Mouse (Mus musculus): ENCODE data around the gene Arsg.

- TF ChIP-seq EP300 (IDR thresholded peaks at IDR 0.05; ENCODE audit: low read length) (no peak), ELF1 (IDR thresholded peaks at IDR 0.05; ENCODE audit: low read depth, low read length) (no peak), CTCF (conservative IDR thresholded peaks at IDR 0.05 in 1 of 2, IDR thresholded peaks at IDR 0.05 in 1 of 2; ENCODE audit: low read depth in 2 of 2, low read length in 2 of 2) (no peak)
Measured at GRCm38 (mm10) chr11:109520958-109521357, 47.8 kb downstream of the Arsg start.

All from CH12.LX (cell line).